Mouse (Mus musculus): ENCODE results near the gene 1700066M21Rik. TPM values are rescaled to one million over a fixed set of nuclear protein-coding genes. Genes with fewer than 3 reads are reported as not detected.

Gene 1700066M21Rik
- polyA plus RNA-seq, 1 experiment from 2014 or later, result 11.6 TPM

Other genes with a start within 250 kb of the 1700066M21Rik start
- 17.8 and 18.1 TPM in 2 replicates for gene Maip1, start 28.7 kb downstream of the 1700066M21Rik start, polyA plus RNA-seq (2014; fragmentation: Nextera tagmentation; extraction: Ambion mirVana)
- gene Tyw5, start 29.5 kb downstream of the 1700066M21Rik start, polyA plus RNA-seq (2014; fragmentation: Nextera tagmentation; extraction: Ambion mirVana), result 25.7 and 27.3 TPM in 2 replicates

Measured in intestine, embryonic 14.5 days (tissue).